Mouse (Mus musculus): ENCODE results near the gene Cenpb.

The Cenpb gene

DNA sequence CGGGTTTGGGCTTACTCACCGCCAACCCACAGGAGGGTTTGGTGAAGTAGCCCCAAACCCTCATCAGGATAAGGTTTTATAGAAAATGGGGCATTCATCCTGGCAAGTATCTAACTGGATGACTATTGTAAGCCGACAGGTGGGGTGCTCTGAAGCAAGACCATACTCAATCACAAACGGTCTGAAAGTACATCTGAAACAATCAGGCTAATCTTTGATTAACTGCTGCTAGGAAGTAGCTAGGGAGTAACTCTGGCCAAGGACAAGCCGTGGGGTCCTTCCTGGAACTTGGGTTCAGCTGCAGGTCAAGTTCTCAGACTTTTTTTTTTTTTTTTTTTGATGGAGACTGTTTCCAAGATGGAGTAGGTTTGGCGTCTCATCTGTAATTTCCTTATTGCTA lies 11.9 kb downstream of the Cenpb start:
- no peak for DNase-seq (ENCODE audit: low read depth, low spot score)

DNA sequence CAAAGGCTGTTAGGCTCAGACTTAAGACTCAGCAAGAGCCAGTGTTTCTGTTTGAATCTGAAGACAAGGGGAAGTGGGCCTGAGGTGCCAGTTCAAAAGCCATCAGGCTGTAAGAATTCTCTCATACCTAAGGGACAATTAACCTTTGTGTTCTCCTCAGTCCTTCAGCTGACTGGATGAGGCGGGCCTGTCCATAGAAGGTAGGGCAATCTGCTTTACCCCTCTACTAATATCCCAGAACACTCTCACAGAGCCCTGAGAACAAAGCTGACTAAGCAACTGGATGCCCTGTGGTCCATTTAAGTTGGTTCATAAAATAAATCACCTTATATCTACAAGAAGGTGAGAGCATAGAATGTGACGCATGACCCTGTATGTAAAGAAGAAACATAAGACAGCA lies 13.7 kb downstream of the Cenpb start:
- DNase-seq (ENCODE audit: low read depth, low spot score), result no peak

DNA sequence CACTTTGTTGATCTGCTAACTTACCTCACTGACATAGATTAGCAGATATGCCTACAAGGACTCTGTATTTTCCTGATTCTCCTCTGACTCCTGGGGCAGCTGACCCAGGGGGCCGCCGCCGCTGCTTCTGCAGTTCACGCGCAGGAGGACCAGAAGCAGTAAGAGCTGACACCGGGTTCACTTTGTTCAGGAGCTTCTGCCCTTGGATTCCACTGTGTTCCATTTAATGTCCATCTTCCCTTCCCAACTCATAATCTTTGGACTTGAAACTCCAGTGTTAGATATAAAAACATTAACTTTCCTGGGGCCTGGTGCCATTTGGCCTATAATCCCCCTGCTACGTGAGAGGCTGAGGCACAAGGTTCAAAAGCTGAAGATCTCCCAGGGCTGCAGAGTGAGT lies 15.9 kb downstream of the Cenpb start:
- no peak for DNase-seq (ENCODE audit: low read depth, low spot score)

DNA sequence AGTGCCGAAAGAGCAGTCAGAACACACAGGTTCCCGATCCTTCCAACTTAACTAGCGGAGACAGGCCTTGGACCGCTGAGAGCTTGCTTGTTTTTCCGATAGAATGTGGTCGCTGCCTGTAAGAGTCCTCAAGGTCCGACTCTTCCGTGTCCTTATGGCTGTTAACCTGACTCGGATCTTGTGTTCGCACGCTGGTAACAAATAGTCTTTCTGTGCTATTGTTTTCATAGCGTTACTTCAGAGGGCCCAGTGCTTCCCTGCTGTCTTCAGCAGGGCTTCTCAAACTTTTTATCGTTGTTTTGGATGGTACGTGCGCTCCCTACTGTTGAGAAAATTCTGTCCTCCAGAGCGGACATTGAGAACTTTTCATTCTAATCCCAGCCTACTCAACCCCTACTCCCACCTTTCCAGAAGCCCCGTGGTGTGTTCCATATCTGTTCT lies 19.2 kb downstream of the Cenpb start:
- DNase-seq (ENCODE audit: low read depth, low spot score), result no peak

DNA sequence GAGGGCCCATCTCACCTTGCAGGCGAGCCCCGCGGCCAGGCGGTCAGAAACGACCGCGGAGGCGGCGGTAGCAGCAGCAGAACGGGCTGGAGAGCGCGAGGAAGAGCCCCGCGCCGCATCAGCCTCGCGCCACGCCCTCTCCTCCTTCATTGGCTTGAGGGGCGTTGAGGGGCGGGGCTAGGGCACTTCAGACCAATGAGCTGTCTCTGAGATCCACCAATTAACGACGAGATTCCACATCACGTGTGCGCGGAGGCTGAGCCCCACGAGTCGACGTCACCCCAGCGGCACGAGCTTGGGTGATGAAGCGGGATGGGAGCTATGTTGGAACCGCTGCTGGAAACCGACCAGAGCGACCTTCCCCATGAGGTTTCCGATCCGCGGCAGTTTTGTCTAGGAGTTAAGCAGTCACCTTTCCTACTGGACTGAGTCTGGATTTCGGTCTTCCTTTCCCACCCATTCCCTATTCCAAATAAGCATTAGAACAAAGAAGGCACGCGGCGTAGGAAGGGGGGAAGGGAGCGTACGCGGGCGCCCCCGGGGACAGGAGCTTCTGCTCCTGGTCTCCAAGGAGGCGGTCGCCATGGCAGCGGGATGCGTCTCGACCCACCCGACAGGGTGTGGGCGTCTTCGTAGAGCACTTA lies 19.8 kb downstream of the Cenpb start, which contains the start of gene 1700037H04Rik:
Gene 1700037H04Rik (minus strand): TSS at position 144 of the 644 bp plus-strand sequence.
- peak; percentile 98 for DNase-seq (ENCODE audit: low read depth, low spot score)

DNA sequence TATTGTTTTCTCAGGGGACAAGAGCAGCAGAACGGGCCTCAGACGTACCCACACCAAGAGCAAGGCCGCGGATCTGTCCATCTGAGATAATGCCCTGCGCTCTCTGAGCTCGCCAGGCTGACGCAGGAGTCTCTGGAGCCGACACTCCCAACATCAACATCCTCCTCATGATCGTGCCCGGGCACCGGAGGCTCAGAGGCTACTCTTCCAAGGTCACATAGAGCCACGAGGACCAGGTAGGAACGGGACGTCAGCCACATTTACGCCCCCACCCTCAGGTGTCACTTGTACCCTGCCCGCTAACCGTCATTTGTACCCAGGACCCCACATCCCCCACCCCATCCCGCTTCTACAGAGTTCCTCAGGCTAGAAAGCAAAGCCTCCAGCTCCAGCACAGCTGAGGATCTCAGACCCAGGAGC lies 20.4 kb downstream of the Cenpb start:
- no peak for DNase-seq (ENCODE audit: low read depth, low spot score)

DNA sequence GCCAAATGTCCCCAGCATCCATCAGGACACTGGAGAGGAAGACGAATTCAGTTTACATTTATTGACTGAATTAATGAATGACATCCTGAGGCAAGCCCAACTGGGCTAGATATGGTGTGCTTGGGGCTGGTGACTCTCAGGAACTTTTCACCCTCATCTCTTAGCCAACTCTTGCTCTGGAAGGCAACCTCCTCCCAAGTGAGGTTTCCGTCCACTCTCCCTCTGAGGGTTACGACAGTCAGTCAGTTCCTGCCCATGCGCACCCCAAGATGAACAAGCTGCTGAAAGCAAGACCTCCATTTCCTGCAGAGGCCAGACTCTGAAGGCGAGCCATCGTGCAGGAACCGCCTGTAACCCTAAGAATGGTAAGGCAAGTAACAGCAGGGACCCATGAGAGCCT lies 22.9 kb downstream of the Cenpb start:
- no peak for DNase-seq (ENCODE audit: low read depth, low spot score)

DNA sequence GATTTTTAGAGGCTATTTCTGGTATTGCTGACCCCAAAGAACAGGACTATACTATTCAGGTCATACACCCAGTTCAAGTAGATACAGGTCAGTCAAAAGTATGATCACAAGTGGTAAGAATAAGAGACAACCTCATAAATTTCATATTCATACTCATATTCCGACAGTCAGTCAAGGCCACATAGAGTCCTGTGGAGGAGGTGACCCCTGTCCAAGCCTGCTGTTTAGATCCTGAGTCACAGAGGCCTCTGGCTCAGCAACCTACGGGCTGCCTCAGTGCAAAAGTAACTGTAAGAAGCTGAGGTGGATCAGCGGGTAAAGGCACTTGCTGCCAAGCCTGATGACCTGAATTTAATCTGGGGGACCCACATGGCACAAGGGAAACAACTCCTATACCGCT lies 25.8 kb downstream of the Cenpb start:
- no peak for DNase-seq (ENCODE audit: low read depth, low spot score)

DNA sequence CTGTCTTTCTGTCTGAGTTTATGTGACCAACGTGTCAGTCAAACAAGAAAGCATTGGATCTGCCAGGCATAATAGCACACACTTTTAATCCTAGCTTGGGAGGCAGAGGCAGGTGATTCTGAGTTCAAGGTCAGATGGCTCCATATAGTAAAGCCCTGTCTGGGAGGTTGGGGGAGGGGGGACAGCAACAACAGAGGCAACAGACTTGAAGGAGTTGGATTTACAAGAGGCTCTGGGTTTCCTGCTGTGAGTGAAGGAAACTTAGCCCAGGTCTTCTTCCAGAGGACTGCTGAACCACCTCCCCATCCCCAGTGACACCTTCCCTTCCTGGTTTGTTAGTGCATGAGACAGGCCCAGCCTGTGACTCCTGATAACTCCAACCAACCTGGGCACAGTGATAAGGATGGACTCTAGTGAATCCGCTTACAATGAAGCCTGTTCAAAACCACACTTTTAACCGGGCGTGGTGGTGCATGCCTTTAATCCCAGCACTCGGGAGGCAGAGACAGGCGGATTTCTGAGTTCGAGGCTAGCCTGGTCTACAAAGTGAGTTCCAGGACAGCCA lies 27.6 kb downstream of the Cenpb start:
- DNase-seq (ENCODE audit: low read depth, low spot score), result no peak

DNA sequence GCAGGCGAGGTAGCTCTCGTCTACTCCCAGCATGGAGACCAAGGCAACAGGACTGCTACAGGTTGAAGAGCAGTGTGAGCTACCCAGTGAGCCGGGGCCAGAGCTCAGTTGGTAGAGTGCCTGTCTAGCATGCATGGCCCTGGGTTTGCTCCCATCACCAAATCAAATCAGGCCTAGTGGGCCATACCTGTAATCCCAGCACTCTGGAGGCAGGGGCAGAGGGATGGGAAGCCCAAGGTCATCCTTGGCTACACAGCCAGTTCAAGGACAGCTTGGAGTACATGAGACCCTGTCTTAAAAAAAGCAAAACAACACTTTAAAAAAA lies 30.7 kb downstream of the Cenpb start:
- no peak for DNase-seq (ENCODE audit: low read depth, low spot score)

DNA sequence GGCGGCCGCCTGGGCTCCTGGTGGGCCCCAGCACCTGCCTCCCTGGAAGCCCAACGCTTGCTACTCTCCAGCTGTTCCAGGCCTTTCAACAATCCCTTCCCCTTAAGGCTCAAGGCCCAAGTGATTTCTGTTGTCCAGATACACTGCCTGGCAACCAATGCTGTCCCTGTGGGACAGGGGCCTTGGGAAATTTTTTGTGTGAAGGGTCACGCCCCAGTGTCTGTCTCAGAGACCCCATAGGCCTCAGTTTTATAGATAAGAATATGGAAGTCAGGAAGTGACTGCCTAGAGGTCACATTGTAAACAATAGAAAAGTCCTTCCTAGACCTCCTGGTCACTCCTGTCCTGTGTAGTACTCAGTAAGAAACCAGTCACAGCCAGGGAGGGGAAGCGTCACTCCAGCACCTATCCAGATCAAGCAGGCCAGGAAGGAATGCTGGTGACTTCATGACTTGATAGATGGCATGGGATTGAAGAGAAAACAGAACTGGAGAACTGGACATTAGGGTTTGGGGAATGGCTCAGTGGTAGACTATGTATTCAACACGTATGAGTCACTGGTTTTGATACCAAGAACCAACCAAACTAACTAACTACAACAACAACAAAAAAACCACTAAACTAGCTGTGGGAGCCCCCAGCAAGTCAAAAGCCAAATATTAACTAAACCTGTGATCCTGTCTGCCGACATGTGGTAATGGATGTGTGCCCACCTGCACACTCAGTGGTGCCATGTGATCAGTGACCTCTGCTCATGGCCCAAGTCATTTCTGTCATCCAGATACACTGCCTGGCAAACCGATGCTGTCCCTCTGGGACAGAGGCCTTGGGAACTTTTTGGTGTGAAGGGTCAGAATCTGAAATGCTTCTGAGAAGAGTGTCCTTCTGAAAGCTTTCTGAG lies 31.3 kb downstream of the Cenpb start:
- DNase-seq (ENCODE audit: low read depth, low spot score), result no peak

DNA sequence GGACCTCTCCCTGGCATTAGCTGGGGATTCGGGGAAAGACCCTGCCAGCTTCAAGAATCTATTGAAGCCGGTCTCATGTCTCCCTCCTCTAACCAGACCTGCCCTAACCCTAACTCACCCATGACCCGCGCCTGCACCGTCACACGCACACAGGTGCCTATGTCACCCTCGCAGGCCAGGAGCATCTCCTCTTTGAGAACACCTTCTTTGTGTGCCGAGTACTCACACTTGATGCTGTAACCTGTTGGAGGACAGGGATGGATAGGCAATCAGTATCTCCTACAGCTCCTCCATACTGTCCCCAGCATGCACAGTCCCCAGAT lies 32.9 kb downstream of the Cenpb start:
- no peak for DNase-seq (ENCODE audit: low read depth, low spot score)

DNA sequence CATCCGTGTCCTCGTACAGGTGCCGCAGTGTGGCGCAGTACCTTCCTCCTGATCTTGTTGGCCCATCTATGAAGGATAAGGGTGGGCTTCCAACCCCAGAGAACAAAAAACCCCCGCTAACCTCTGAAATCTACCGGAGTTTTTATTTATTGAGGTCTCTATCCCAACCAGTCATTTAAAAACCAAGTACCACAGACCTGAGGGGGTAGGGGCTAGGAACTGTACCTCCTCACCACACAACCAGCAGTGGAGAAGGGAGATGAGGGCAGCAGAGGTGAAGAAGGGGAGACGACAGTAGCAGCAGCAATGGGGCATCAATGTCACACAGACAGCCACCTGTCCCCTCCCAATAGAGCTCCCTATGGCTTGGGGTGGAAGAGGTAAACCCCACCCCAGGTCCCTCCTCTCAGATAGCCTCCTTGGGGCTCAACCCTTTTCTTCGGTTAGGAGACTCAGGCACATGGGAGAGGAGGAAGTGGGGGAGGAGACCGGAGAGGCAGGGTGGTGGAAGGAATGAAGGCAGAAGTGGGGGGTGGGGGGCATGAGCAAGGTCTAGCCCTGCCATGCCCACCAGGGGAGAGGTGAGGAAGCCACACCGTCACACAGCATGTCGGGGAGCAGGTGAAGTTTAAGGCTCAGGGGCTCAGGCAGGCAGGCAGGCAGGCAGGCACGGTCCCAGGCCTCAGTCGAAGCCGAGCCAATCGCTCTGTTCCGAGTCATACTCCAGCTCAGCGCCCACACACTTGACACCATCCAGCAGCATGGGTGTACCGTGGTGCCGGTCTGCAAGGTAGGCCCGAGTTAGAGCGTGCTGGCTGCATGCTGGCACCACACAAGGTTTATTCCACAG lies 33.4 kb downstream of the Cenpb start:
- no peak for DNase-seq (ENCODE audit: low read depth, low spot score)

DNA sequence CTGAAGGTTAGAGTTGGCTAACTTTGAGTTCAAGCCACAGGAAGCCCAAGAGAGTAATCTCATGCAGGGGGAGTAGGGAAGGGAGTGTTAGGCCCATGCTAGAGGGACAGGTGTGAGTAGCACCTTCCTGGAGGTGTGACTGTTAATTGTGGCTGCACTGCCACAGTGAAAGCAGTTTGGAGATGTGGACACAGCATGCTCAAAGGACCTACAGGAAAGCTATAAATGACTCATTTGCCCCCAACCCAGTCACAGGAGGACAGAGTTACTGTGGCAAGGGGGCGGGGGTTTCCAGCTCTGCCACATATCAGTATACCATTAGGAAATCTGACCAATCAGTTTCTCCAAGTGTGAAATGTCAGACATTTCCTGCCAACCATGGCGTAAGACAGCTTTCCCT lies 34.3 kb downstream of the Cenpb start:
- DNase-seq (ENCODE audit: low read depth, low spot score), result no peak

DNA sequence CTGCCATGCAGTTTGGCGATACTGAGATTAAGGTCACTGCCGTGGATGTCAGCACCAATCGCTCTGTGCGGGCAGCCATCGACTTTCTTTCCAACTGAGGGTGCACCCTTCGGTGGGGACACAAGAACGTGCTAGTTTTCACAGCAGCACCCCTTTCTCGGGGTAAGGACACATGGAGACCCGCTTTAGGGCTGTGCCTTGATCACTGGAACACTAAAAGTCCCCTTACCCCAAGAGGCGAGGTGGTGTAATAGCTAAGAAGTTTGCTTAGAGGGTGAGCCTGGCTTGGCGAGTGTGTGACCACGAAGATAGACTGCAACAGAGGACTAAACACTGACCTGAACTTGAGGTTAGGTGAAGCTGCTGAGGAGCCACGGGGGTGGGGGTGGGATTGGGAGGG lies 34.7 kb downstream of the Cenpb start:
- no peak for DNase-seq (ENCODE audit: low read depth, low spot score)

DNA sequence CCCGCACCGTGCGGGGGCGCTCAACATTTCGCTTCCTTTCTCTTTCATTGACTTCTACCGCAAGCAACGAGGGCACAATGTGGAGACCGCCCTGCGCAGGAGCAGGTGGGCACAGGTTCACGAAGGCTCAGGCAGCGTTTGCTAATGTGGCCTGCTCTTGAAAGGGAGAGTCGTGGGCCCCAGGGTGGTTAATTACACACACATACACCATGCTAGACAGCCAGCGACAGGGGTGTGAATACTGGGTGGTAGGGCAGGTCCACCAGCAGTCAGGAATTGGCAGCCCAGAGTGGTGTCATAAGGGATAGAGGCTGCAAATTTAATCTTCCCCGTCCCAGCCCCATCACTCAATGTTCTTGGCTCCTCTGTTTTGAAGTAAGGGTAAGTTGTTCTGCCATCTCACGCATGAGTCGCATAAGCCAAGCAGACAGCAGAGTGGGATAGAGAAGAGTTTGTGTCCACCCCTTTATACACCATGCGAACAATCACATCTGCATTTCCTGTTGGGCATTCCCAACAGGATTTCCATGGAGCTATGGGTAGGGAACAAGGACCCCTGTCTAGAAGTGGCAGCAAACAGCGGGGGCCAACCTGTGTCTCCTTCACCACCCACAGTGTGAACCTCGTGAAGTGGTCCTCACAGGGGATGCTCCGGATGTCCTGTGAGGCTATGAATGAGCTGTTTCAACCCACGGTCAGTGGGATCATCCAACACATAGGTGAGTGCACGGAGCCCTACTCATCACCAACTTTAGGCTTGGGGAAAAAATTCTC lies 36.7 kb downstream of the Cenpb start:
- no peak for DNase-seq (ENCODE audit: low read depth, low spot score)

DNA sequence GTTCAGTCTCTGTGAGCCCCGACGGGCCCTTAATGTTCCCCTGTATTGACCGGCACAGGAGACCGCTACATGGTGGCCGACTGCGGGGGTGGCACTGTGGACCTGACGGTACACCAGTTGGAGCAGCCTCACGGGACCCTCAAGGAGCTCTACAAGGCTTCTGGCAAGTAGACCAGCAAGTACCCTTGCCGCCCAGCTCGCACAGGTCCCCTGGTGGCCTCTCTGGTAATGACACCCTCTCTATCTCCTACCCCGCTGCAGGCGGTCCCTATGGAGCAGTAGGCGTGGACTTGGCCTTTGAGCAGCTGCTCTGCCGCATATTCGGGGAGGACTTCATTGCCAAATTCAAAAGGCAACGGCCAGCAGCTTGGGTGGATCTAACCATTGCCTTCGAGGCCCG lies 37.3 kb downstream of the Cenpb start:
- peak; percentile 45 for DNase-seq (ENCODE audit: low read depth, low spot score)

DNA sequence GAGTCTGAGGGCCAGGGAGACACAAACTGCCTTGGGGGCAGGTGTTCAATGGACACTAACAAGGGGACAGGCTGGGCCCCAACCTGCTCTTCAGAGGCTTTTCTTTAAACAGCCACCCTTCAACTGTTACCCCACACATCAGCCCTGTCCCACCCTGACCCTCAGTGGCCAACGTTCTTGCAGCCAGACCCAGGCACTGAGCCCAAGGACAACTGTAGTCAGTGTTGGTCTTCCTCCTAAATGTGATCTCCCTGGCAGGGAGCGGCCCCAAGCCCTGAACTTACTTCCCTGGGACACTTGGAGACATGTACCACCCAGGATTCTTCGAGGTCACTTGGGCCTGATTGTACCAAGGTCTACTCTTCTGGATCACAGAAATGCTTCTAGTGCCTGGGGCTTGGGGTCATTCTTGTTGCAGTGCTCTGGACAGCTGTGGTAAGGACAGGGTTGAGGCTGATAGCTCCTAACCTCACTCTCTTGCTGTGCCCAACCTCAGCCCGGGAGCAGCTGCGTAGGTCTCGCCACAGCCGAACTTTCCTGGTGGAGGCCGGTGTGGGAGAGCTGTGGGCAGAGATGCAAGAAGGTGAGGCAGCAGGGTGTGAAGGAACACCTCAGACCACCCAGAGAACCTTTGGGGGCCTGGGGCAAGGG lies 38.4 kb downstream of the Cenpb start:
- DNase-seq (ENCODE audit: low read depth, low spot score), result no peak

DNA sequence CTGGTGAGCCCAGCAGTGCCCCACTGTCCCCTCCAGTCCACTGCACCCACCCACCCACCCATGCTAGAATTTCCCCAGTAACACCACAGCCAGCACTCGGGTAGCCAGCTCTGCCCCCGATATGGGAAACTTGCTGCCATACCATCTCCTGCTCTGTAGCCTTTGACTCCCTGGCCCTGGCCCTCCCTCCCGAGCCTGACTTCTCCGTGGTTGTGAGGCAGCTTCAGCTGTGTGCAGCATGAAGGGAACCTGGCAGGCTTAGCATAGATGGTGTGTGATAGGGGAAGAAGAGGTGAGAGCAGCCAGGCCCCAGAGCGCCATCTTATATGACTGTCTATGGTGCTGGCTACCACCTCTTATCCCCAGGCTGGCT lies 39.3 kb downstream of the Cenpb start:
- DNase-seq (ENCODE audit: low read depth, low spot score), result peak; percentile 31

DNA sequence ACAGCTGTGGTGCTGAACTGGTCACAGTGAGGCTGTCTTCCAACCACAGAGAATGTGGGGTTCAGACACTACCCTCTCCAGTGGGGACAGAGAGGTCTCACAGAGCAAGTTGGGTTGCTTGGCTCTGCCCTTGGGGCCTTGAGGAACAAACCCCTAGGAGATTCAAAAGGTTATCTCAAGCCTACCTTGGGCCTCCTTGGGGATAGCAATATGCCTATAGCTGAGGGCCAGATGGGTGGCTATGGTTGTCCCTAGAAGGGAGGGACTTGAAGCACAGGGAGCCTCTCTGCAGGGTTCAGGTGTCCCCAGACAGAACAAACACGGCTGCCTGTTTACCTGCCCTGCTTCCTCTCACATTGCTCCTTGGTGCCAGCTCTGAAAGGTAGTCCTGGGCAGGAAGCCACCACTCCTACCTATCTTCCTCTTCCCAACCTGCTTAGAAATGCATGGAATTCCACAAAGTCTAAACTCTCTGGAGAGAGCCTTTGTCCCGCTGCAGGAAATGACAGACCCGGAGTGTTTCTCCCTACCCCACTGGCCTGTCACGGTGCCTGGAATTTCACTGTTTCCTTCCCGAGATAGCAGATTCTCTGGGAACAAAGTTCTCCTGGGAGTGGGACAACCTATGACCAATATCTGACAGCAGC lies 39.9 kb downstream of the Cenpb start:
- DNase-seq (ENCODE audit: low read depth, low spot score), result no peak

Measured in CD4-positive helper T cell, adult 2 months (primary cell).